Mouse (Mus musculus) small intestine, adult 2 months (tissue): Measurements from ENCODE around the gene Supt20. TPM values are rescaled to one million over a fixed set of nuclear protein-coding genes. Genes with fewer than 3 reads are reported as not detected.

Experiments
- H3K27ac ChIP-seq: fragments of 200-500 bp; 2 replicates; pipeline ENCODE4 v1.5.1; 2012; ENCODE audit warnings: low read depth, low read length, control low read depth, inconsistent platforms; ENCODE audit not compliant: insufficient read depth
- H3K27me3 ChIP-seq: fragments of 200-500 bp; 2 replicates; pipeline ENCODE4 v1.6.1; 2012; ENCODE audit warnings: mild to moderate bottlenecking, moderate library complexity, low read length, inconsistent platforms; ENCODE audit not compliant: control insufficient read depth, insufficient read depth
- H3K36me3 ChIP-seq: fragments of 200-500 bp; 2 replicates; pipeline ENCODE4 v1.6.1; 2012; ENCODE audit warnings: mild to moderate bottlenecking, low read length, control low read depth, inconsistent platforms; ENCODE audit not compliant: control insufficient read depth, insufficient read depth
- H3K4me1 ChIP-seq: fragments of 200-500 bp; 2 replicates; pipeline ENCODE4 v1.6.1; 2012; ENCODE audit warnings: low read length, inconsistent platforms, mixed read lengths; ENCODE audit not compliant: control insufficient read depth, insufficient read depth, insufficient read length
- H3K4me3 ChIP-seq: fragments of 200-500 bp; 2 replicates; pipeline ENCODE4 v1.5.1; 2012; ENCODE audit warnings: low read depth, mild to moderate bottlenecking, control low read depth, inconsistent platforms, low read length, moderate library complexity
- CTCF ChIP-seq: fragments of 200-500 bp; IDR thresholded peaks from 2 replicates; pipeline ENCODE4 v1.5.1; 2012; ENCODE audit warnings: low read depth, mild to moderate bottlenecking, control low read depth, inconsistent platforms, low read length, moderate library complexity, mixed read lengths; ENCODE audit not compliant: insufficient replicate concordance, insufficient read length; ENCODE audit errors: extremely low read depth
- POLR2A ChIP-seq: fragments of 200-500 bp; IDR thresholded peaks from 2 replicates; pipeline ENCODE4 v1.6.1; 2012; ENCODE audit warnings: low read depth, mild to moderate bottlenecking, control low read depth, inconsistent platforms, low read length, moderate library complexity
- WGBS: fragments of 180-500 bp; shearing (Covaris S2); methylation state at CpG from one replicate; pipeline ENCODE4 v1.1.7; 2018; 5-methylcytosine and 5-hydroxymethylcytosine counted together
- polyA plus RNA-seq: library from polyadenylated mRNA; depleted of rRNA; stranded (reverse); fragments of >200 nt; gene quantifications from 2 replicates; pipeline ENCODE4 v1.2.3, GENCODE M21; 2012; rRNA removed

Gene Supt20
- 13.4 and 31.3 TPM in 2 replicates for polyA plus RNA-seq

DNA sequence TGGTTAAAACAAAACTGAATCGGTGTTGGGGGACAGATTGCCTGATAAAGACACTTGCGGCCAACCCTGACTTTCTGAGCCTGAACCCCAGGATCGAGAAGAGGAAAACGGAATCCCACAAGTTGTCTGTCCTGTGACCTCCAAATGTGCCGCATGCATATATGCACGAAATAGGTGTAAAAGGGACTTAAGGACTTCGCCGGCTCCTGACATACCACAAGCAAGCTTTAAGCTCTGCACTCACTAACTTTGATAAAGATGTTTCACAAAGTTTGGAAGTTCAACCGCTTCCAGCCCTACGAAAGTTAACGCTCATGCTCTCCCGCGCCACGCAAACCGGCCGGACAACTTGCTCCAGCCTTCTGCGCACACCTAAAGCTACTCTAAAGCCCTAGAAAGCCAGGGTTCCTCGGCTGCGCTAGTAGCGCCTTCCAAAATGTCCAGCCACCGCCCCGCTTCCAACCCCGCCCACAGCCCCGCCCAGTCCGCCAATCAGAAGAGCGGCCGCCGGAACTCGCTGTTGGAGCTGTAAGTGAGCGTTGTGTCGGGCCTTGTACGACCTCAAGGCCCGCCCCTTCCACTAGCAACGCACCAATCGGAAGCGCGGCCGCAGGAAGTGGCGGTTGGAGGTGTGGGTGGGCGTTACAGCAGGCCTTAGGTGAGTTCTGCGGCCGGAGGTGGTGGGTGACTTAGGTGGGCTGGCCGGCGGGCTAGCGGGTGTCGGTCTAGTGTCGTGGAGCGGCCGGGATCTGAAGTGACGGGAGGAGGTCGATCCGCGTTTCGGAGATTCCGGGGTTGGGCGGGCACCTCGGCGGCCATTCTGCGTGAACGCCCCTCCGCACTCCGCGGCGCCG lies at the start of gene Supt20:
Supt20 (plus strand) TSS at position 606 of the 854 bp plus-strand sequence.
- H3K27me3 ChIP-seq, result no peaks in the 10 kb centered on the region
- peak; percentile 26 for TF ChIP-seq POLR2A
- no peak for TF ChIP-seq CTCF
- peaks cover 17% of the 10 kb centered on the region for H3K36me3 ChIP-seq
- peak within 1 kb of the TSS; percentile 76 for H3K27ac ChIP-seq
- WGBS, result under 1% methylated on average over 65 of the region's 65 CpGs
- no peaks in the 10 kb centered on the region for H3K4me1 ChIP-seq
- peak within 1 kb of the TSS; percentile 94 for H3K4me3 ChIP-seq

DNA sequence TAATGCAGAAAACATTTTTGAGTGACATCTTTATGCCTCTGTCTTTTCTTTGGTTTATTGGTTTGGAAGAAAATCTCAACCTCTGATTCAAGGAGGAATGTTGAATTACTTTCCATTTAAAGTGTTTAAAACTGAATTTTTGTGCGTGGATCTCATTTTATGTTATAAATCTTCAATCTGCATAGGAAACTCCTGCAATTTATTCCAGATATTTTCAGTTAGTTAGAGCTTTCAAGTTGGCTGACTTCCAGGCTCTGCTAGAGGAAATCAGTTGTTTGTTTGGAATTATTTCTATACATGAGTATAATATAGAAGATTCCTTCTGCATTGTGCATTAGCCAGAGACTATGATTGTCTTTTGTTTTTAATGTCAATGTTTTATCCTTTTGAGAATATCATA lies 49.8 kb upstream of the Supt20 start:
- TF ChIP-seq CTCF, result no peak
- H3K36me3 ChIP-seq, result no peaks in the 10 kb centered on the region
- 87% methylated on average over 1 of the region's 1 CpGs for WGBS
- no peaks in the 10 kb centered on the region for H3K27me3 ChIP-seq
- H3K27ac ChIP-seq, result no peak overlapping the region
- no peak overlapping the region for H3K4me3 ChIP-seq
- H3K4me1 ChIP-seq, result no peaks in the 10 kb centered on the region

DNA sequence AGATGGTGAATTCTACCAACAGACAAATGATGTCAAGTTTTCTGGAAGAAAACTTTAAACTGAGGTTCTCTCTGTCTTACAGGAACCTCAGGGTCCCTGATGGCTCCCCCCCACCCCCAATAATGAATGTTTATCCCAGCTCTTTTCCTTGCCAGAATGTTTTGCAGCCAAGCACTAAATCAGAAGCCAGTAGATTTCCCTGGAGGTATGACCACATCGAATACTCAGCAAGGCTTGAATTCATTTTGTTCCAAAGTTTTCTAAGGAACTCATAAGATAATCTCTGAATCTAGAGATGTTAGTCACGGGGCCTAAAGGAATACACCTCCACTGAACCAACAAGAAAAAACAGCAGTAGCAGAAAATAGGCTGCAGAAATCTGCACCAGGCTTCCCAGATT lies 45.0 kb upstream of the Supt20 start:
- TF ChIP-seq POLR2A (no peak), CTCF (no peak)
- Histone ChIP-seq H3K36me3 (no peaks in the 10 kb centered on the region), H3K4me1 (no peaks in the 10 kb centered on the region), H3K27ac (no peak overlapping the region), H3K27me3 (no peaks in the 10 kb centered on the region), H3K4me3 (no peak overlapping the region)
- WGBS, result 75% methylated on average over 2 of the region's 2 CpGs

DNA sequence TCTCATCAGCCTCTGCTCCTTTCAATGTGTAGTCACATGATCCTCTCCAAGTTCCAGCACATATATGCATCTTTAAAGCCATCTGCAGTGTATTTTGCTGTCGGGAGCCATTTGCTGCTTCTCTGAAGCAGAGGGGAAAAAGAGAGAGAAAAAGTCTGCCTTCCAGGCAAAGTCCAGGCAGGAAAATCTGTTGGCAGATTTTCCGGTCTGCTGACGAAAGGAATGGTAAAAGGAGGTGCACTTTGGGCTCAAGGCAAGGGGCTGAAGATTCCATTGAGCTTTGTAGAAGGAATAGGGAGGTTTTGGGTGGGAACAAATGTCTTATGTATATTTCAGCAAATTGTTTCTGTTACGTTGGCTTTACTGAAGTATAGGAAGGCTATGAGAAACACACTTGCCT lies 41.0 kb upstream of the Supt20 start:
- H3K36me3 ChIP-seq, result no peaks in the 10 kb centered on the region
- WGBS, result 88% methylated on average over 4 of the region's 4 CpGs
- no peak for TF ChIP-seq CTCF
- TF ChIP-seq POLR2A, result no peak
- no peak overlapping the region for H3K4me3 ChIP-seq
- no peaks in the 10 kb centered on the region for H3K4me1 ChIP-seq
- no peaks in the 10 kb centered on the region for H3K27me3 ChIP-seq
- no peak overlapping the region for H3K27ac ChIP-seq

DNA sequence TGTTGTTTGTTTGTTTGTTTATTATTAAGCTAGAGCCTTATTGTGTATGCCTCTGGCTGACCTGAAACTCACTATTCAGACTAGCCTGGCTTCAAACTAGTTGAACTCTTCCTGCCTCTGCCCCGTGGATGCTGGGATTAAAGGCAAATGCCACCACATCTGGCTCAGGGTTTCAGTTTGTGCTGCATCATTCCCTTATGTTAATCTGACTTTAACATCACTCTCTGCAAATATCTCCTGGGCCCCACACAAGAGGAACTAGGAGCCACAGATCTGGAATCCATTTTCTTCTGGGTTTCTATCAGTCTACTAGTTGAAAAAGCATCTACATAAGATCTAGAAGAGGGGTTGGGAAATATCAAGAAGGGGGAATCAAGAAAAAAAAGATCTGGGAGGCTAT lies 38.4 kb upstream of the Supt20 start:
- Histone ChIP-seq H3K4me3 (no peak overlapping the region), H3K4me1 (no peaks in the 10 kb centered on the region), H3K27ac (no peak overlapping the region), H3K27me3 (no peaks in the 10 kb centered on the region), H3K36me3 (no peaks in the 10 kb centered on the region)
- TF ChIP-seq POLR2A (no peak), CTCF (no peak)
- 57% methylated on average over 1 of the region's 1 CpGs for WGBS

DNA sequence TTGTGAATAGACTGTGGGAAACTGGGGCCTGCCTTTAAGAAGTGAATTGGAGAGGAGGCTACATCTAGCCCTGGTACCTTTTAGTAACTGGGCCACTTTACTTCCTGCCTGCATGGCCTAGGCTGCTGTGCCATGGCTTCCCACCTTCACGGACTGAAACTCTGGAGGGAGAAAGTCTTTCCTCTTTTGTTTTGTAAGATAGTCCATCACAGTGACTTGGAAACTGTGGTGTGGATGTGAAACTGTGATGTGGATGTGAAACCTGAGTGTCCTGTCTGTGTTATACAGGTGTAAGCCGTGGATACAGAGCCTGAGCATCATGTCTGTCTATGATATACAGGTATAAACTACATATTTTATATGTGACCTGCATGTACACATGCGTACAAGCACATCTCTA lies 35.5 kb upstream of the Supt20 start:
- Histone ChIP-seq H3K27me3 (no peaks in the 10 kb centered on the region), H3K36me3 (no peaks in the 10 kb centered on the region), H3K4me1 (no peaks in the 10 kb centered on the region), H3K27ac (no peak overlapping the region), H3K4me3 (no peak overlapping the region)
- TF ChIP-seq POLR2A (no peak), CTCF (no peak)
- 72% methylated on average over 3 of the region's 3 CpGs for WGBS

DNA sequence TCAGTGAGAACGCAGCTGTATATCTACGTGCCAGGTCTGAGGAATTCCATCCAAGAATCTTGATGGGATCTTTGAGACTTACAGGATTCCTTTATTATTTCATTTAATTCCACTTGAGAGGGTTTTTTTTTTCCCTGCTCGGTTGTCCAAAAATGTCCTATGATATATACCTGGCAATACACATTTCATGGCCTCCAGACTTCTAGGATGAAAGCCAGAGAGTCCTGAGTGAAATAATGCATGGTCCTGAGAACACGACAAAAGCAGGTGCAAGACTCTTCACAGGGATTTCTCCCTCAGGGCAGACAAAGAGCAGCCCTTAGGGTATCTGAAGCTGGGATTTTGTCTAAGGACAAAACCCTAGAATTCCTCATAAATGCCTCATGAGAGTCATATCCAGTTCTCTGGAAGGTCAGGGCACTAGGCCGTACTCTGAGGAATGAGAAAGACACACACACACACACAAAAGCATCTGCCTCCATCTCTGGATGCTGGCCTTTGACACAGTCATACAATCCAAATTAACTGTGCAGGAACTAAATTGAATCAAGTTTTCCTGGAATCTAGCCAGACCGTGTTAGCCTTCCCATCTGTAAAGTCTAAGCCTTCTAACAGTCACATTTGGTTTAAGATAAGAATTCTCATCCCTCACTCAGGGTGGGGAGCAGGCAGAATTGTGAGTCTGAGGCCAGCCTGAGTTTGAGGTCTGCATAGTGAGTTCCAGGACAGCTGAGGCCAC lies 34.5 kb upstream of the Supt20 start:
- Histone ChIP-seq H3K27me3 (no peaks in the 10 kb centered on the region; the same call in 1 of the 2 replicates), H3K4me3 (no peak overlapping the region), H3K36me3 (no peaks in the 10 kb centered on the region), H3K27ac (no peak overlapping the region), H3K4me1 (no peaks in the 10 kb centered on the region)
- no peak for TF ChIP-seq CTCF
- no peak for TF ChIP-seq POLR2A
- WGBS, result 78% methylated on average over 6 of the region's 6 CpGs
